Mouse (Mus musculus): Measurements from ENCODE around the gene Dmrta1. TPM values are rescaled to one million over a fixed set of nuclear protein-coding genes. Genes with fewer than 3 reads are reported as not detected.

Gene Dmrta1
- not detected in 2 replicates for polyA plus RNA-seq (2012; rRNA removed; ENCODE audit: low replicate concordance)

DNA sequence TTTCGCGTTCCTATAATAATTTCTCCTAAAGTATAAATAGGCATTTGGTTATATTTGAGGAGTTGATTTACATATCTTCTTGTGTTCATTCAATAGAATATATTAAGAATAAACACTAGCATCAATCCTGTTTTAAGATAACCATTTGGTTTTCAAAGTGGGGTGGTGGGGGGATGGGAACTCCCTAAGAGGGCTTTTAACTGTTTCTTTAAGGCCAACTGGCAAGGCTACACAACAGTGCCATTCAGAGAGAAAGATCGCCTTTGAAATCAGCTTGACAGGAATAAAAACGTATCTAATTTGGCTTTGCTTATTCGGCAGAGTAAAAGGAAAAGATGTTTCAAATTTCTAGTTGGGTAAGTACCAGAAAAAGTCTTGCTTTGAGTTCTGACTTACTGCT lies at the start of gene Dmrta1:
Gene Dmrta1, plus strand, starts transcription at position 242 of the 400 bp plus-strand sequence.

